Mouse (Mus musculus): ENCODE data around the gene Ccdc149. TPM values are rescaled to one million over a fixed set of nuclear protein-coding genes. Genes with fewer than 3 reads are reported as not detected.

Ccdc149 gene
- polyA plus RNA-seq, 1 experiment from 2014 or later, result 8.5 TPM

DNA sequence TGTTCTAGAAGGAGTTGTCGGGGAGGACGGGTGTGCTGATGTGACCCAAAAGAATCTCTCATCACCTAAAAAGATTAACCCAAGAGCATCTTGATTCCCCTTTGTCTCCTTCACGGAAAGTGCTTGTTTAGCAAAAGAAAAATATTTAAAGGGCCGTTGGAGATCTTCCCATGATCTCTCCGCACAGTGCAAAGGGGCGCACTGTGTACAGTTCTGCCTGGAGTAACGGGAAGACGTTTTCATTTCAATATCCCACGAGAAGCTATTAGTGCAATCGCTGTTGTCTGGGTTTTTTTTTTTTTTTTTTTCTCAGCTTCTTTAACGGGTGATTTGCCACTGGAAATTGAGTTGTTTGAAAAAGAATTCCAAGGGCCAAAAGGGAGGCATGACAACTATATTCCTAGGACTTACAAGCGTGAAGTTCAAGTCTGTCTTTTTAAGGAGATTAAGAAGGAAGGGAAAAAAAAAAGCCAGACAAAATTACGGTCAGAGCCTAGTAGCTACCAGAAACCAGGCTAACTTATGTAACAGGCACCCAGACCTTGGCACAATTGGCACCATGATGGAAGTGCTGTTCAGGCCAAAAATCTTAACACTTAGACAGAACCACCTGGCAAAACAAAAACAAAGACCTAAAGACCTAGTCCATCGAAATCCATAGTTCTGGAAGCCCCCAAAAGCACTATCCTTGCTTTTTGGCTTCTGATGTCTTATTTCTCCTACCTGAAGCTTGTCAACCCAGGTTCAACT lies 41.4 kb downstream of the Ccdc149 start:
- WGBS, result 61% methylated on average over 14 of the region's 14 CpGs
- DNase-seq (ENCODE audit: low spot score), result no peak
- no peak overlapping the region for H3K27ac ChIP-seq (ENCODE audit: low read depth, low read length)

DNA sequence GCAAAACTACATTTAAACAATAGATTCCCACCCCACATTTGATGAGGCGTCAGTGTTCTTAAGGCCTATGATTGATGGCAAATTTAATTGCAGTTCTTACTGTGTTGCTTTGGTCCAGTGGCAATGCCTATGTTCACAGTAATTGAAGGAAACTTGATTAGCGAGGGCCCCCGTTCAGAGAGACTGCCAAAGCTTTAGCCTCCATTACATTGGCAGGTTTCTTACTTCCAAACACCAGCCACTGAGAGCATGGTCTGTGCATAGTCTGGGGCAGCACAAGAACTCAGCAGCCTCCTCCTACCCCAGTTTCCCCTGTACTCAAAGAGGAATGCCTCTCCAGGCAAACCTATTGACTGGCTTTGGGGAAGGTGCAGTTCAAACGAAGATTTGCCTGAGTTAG lies 42.7 kb downstream of the Ccdc149 start:
- Histone ChIP-seq H3K27ac (ENCODE audit: low read depth, low read length) (no peak overlapping the region), H3K4me2 (ENCODE audit: low read length) (no peak overlapping the region), H3K27me3 (replicated peaks; ENCODE audit: control insufficient read depth, insufficient read depth, low read length) (no peaks in the 10 kb centered on the region), H3K4me1 (ENCODE audit: control insufficient read depth, insufficient read depth, low read length) (0 out of 2 replicates have a peak, but pooled peaks cover 2% of the 10 kb centered on the region), H3K36me3 (ENCODE audit: control insufficient read depth, insufficient read depth, low read length) (no peaks in the 10 kb centered on the region), H3K4me3 (ENCODE audit: low read depth, low read length) (no peak overlapping the region), H3K9me3 (replicated peaks; ENCODE audit: control insufficient read depth, low read length) (no peaks in the 10 kb centered on the region), H3K9ac (ENCODE audit: low read length) (no peak overlapping the region)
- DNase-seq (ENCODE audit: low spot score) (peak; percentile 48), ATAC-seq (peak; percentile 34)
- 17% methylated on average over 4 of the region's 4 CpGs for WGBS

More for the DNA sequence above, 41.4 kb downstream of the Ccdc149 start:
- H3K27me3 ChIP-seq (replicated peaks; ENCODE audit: control insufficient read depth, insufficient read depth, low read length), result no peaks in the 10 kb centered on the region
- ATAC-seq, result no peak
- no peak overlapping the region for H3K4me3 ChIP-seq (ENCODE audit: low read depth, low read length)
- H3K9me3 ChIP-seq (replicated peaks; ENCODE audit: control insufficient read depth, low read length), result no peaks in the 10 kb centered on the region
- no peak overlapping the region for H3K4me2 ChIP-seq (ENCODE audit: low read length)
- H3K4me1 ChIP-seq (ENCODE audit: control insufficient read depth, insufficient read depth, low read length), result 0 out of 2 replicates have a peak, but pooled peaks cover 2% of the 10 kb centered on the region
- no peak overlapping the region for H3K9ac ChIP-seq (ENCODE audit: low read length)
- H3K36me3 ChIP-seq (ENCODE audit: control insufficient read depth, insufficient read depth, low read length), result no peaks in the 10 kb centered on the region

DNA sequence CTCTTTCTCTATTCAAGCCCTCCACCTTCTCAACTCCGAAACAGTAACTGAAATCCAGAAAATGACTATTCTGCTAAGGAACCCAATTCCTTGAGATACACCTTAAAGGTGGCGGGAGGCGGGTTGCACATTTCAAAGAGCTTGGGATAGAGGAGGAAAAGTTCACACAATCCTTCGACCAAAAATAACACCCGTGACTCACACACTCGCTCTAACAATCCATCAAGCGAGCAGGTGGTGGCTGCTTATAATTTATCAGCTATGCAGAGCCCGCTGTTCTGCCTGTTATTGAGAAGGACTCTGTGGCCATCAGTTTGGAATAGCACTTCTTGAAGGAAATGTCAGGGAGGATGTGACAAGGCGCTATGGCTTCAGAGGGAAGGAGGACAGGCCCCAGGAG lies 45.5 kb downstream of the Ccdc149 start:
- Histone ChIP-seq H3K27me3 (replicated peaks; ENCODE audit: control insufficient read depth, insufficient read depth, low read length) (no peaks in the 10 kb centered on the region), H3K9ac (ENCODE audit: low read length) (no peak overlapping the region), H3K9me3 (replicated peaks; ENCODE audit: control insufficient read depth, low read length) (no peaks in the 10 kb centered on the region), H3K4me1 (ENCODE audit: control insufficient read depth, insufficient read depth, low read length) (no peaks in the 10 kb centered on the region), H3K4me2 (ENCODE audit: low read length) (no peak overlapping the region), H3K4me3 (ENCODE audit: low read depth, low read length) (no peak overlapping the region), H3K36me3 (ENCODE audit: control insufficient read depth, insufficient read depth, low read length) (no peaks in the 10 kb centered on the region), H3K27ac (ENCODE audit: low read depth, low read length) (no peak overlapping the region)
- DNase-seq (ENCODE audit: low spot score) (no peak), ATAC-seq (no peak)
- WGBS, result 89% methylated on average over 9 of the region's 9 CpGs

DNA sequence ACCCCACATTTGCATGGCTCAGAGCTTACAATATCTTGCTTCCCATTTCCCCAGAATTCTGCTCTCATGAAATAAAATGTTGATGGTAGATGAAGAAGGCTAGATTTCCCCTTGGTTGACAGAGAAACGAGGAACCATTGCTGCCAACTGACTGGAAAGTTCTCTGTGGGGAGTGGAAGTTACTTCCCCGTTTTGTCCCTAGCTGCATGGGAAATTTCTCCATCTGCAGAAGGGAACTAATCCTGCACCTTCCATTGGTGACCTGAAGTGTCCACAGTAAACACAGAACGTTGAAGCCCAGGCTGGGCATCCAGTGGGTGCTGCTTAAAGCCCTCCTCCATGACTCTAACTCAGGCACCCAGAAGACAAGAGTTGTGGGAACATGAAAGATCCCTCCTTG lies 47.4 kb downstream of the Ccdc149 start:
- WGBS, result 72% methylated on average over 3 of the region's 3 CpGs
- ATAC-seq (no peak), DNase-seq (ENCODE audit: low spot score) (no peak)
- no peaks in the 10 kb centered on the region for H3K9me3 ChIP-seq (replicated peaks; ENCODE audit: control insufficient read depth, low read length)
- no peak overlapping the region for H3K9ac ChIP-seq (ENCODE audit: low read length)
- H3K36me3 ChIP-seq (ENCODE audit: control insufficient read depth, insufficient read depth, low read length), result no peaks in the 10 kb centered on the region
- no peaks in the 10 kb centered on the region for H3K27me3 ChIP-seq (replicated peaks; ENCODE audit: control insufficient read depth, insufficient read depth, low read length)
- no peak overlapping the region for H3K27ac ChIP-seq (ENCODE audit: low read depth, low read length)
- no peak overlapping the region for H3K4me2 ChIP-seq (ENCODE audit: low read length)
- H3K4me3 ChIP-seq (ENCODE audit: low read depth, low read length), result no peak overlapping the region
- no peaks in the 10 kb centered on the region for H3K4me1 ChIP-seq (ENCODE audit: control insufficient read depth, insufficient read depth, low read length)

DNA sequence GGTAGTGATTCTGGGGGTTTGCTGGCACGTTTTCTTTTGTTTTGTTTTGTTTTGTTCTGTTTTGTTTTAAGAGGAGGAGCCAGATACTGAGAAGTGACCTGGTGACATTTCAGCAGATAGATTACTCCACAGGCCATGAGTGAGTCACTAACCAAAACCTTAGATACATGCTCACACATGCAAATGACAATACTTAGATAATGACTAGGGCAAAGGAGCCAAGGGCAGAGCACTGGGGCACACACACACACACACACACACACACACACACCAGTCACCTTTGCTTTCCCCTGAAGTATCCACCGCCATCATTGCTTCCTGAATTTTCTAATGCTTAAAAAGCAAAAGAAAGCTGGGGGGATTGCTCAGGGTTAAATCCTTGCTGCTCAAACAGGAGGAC lies 54.8 kb downstream of the Ccdc149 start:
- Histone ChIP-seq H3K27ac (ENCODE audit: low read depth, low read length) (no peak overlapping the region), H3K4me1 (ENCODE audit: control insufficient read depth, insufficient read depth, low read length) (no peaks in the 10 kb centered on the region), H3K9me3 (replicated peaks; ENCODE audit: control insufficient read depth, low read length) (no peaks in the 10 kb centered on the region), H3K36me3 (ENCODE audit: control insufficient read depth, insufficient read depth, low read length) (no peaks in the 10 kb centered on the region), H3K27me3 (replicated peaks; ENCODE audit: control insufficient read depth, insufficient read depth, low read length) (no peaks in the 10 kb centered on the region), H3K4me3 (ENCODE audit: low read depth, low read length) (no peak overlapping the region), H3K9ac (ENCODE audit: low read length) (no peak overlapping the region), H3K4me2 (ENCODE audit: low read length) (no peak overlapping the region)
- WGBS, result 57% methylated on average over 2 of the region's 2 CpGs
- no peak for DNase-seq (ENCODE audit: low spot score)
- no peak for ATAC-seq

DNA sequence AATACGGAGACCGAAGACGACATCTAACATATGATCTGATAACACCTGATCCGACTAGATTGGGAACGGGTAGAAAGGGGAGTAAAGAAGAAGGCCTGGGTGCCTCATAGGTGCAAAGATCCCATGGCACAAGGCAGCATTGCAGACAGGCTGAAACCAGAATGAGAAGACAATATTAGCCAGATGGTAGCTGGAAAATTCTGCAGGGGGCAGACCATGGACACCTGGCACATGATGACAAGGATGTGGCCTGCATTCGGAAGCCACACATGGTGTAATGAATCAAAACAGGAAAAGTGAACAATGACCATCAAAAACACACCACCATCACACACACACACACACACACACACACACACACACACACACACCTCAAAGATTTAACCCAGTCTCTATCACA lies 55.4 kb downstream of the Ccdc149 start:
- Histone ChIP-seq H3K4me2 (ENCODE audit: low read length) (no peak overlapping the region), H3K27me3 (replicated peaks; ENCODE audit: control insufficient read depth, insufficient read depth, low read length) (no peaks in the 10 kb centered on the region), H3K9ac (ENCODE audit: low read length) (no peak overlapping the region), H3K4me3 (ENCODE audit: low read depth, low read length) (no peak overlapping the region), H3K9me3 (replicated peaks; ENCODE audit: control insufficient read depth, low read length) (no peaks in the 10 kb centered on the region), H3K36me3 (ENCODE audit: control insufficient read depth, insufficient read depth, low read length) (no peaks in the 10 kb centered on the region), H3K27ac (ENCODE audit: low read depth, low read length) (no peak overlapping the region), H3K4me1 (ENCODE audit: control insufficient read depth, insufficient read depth, low read length) (no peaks in the 10 kb centered on the region)
- no peak; the same call in 1 of the 2 replicates for ATAC-seq
- no peak for DNase-seq (ENCODE audit: low spot score)
- 90% methylated on average over 6 of the region's 6 CpGs for WGBS

DNA sequence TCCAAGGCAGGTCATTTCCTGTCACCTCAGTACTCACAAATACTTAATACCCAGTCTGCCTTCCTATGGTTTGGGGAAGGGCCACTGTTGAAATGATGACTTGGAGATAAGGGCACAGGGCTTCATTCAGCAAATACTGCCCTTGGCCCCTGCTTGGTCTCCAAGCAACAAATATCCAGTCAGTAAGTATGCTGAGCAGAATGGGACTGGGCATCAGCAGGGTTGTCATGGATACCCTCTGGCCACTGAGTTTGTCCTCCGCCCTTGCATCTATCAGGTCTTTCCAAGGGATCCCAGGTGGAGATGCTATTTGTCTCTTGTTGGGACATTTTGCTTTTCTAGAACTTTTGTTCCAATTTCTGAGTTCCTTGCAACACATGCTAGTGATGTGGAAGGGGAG lies 56.1 kb downstream of the Ccdc149 start:
- ATAC-seq, result no peak
- Histone ChIP-seq H3K4me2 (ENCODE audit: low read length) (no peak overlapping the region), H3K4me1 (ENCODE audit: control insufficient read depth, insufficient read depth, low read length) (no peaks in the 10 kb centered on the region), H3K27me3 (replicated peaks; ENCODE audit: control insufficient read depth, insufficient read depth, low read length) (no peaks in the 10 kb centered on the region), H3K27ac (ENCODE audit: low read depth, low read length) (no peak overlapping the region), H3K36me3 (ENCODE audit: control insufficient read depth, insufficient read depth, low read length) (no peaks in the 10 kb centered on the region), H3K4me3 (ENCODE audit: low read depth, low read length) (no peak overlapping the region), H3K9me3 (replicated peaks; ENCODE audit: control insufficient read depth, low read length) (no peaks in the 10 kb centered on the region), H3K9ac (ENCODE audit: low read length) (no peak overlapping the region)
- DNase-seq (ENCODE audit: low spot score), result no peak
- WGBS, result 64% methylated on average over 1 of the region's 1 CpGs

DNA sequence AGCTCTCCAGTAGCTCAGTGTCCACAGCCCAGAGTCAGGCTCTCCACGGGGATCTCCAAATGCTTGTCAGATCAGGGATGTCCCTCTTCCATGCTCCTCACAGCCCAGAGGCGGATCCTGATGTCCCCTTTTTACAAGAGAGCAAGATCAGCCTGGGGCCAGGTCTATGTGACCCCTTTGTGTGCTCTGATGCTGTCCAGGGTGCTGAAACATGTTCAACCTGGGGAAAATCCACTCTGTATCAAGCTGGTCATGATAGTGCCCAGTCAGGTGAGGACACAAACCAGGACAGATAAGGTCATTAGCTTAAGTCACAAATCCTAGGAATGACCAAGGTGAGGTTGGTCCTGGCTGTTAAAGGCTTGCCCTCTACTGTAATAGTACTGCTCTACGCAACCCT lies 59.8 kb downstream of the Ccdc149 start:
- ATAC-seq (no peak), DNase-seq (ENCODE audit: low spot score) (no peak)
- no peak overlapping the region for H3K27ac ChIP-seq (ENCODE audit: low read depth, low read length)
- no peaks in the 10 kb centered on the region for H3K9me3 ChIP-seq (replicated peaks; ENCODE audit: control insufficient read depth, low read length)
- no peak overlapping the region for H3K4me3 ChIP-seq (ENCODE audit: low read depth, low read length)
- H3K27me3 ChIP-seq (replicated peaks; ENCODE audit: control insufficient read depth, insufficient read depth, low read length), result no peaks in the 10 kb centered on the region
- H3K4me1 ChIP-seq (ENCODE audit: control insufficient read depth, insufficient read depth, low read length), result no peaks in the 10 kb centered on the region; the same call in 1 of the 2 replicates
- H3K36me3 ChIP-seq (ENCODE audit: control insufficient read depth, insufficient read depth, low read length), result no peaks in the 10 kb centered on the region
- 58% methylated on average over 3 of the region's 3 CpGs for WGBS
- no peak overlapping the region for H3K9ac ChIP-seq (ENCODE audit: low read length)
- no peak overlapping the region for H3K4me2 ChIP-seq (ENCODE audit: low read length)

DNA sequence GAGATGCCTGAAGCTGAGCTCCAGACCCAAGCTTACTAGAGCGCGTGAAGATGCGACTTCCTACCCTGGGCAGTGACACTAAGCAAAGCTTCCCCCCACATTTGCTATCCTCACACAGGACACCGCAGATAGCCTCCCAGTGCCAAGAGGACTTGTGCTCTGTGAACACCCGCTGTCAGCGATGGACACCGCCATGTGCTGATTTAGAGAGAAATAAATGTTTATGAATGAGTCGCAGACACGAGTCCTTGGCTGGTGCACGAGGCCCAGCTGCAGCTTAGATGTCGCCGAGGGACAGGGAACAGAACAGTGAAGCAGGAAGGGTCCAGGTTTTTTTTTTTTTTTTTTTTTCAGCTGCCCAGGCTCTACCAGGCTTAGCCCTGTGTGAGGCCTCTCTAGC lies 61.1 kb downstream of the Ccdc149 start:
- Histone ChIP-seq H3K9me3 (replicated peaks; ENCODE audit: control insufficient read depth, low read length) (no peaks in the 10 kb centered on the region), H3K4me3 (ENCODE audit: low read depth, low read length) (no peak overlapping the region), H3K9ac (ENCODE audit: low read length) (no peak overlapping the region), H3K36me3 (ENCODE audit: control insufficient read depth, insufficient read depth, low read length) (no peaks in the 10 kb centered on the region), H3K4me1 (ENCODE audit: control insufficient read depth, insufficient read depth, low read length) (no peaks in the 10 kb centered on the region; the same call in 1 of the 2 replicates), H3K27me3 (replicated peaks; ENCODE audit: control insufficient read depth, insufficient read depth, low read length) (no peaks in the 10 kb centered on the region), H3K4me2 (ENCODE audit: low read length) (no peak overlapping the region), H3K27ac (ENCODE audit: low read depth, low read length) (no peak overlapping the region)
- WGBS, result 90% methylated on average over 12 of the region's 12 CpGs
- DNase-seq (ENCODE audit: low spot score), result no peak
- no peak for ATAC-seq

All from forebrain, embryonic 14.5 days (tissue).